Mouse (Mus musculus): ENCODE measurements around the gene Rbfox2. TPM values are rescaled to one million over a fixed set of nuclear protein-coding genes. Genes with fewer than 3 reads are reported as not detected.

Gene Rbfox2
- total RNA-seq, 4 experiments from 2014 or later = 200 to 279 (median 237) TPM

DNA sequence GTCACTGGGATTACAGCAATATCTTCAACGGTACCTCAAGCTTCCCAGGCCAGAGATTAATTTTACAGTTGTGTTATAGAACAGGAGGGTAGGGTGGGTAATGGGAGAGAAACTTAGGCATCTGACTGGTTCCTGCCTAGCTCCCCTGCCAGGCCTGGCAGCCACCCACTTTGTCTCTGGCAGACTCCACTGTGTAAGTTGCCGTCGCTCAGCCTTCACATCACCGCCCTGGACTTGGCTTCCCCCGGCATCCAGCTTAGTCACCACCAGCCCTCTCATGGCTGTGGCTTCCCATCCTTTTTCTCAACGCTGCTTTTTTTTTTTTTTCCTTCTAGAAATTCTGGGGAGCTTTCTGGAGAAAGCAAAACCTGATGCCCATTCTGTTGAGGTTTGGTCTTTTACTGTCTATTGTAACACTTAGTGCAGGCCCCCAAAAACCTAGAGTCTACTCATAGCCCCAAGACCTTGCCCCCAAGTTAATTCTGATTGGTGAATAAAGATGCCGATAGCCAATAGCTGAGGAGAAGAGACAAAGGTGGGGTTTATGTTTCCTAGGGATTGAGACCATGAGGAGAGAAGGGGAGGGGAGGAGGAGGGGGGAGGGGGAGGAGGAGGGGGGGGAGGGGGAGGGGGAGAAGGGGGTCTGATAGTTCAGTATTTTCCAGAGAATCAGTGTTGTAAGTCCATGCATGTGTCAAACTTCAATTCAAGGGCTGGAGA is 25.6 kb upstream of the Rbfox2 start:
- peak; percentile 54 to 66 for DNase-seq (ENCODE audit: low spot score in 2 of 2)

- DNase-seq (ENCODE audit: low spot score in 2 of 2) = no peak
These were observed 24.6 kb upstream of the Rbfox2 start for GRCm38 (mm10) chr15:77331444-77331843.

- no peak for DNase-seq (ENCODE audit: low spot score in 2 of 2)
These were observed 22.9 kb upstream of the Rbfox2 start for GRCm38 (mm10) chr15:77329681-77330180.

DNA sequence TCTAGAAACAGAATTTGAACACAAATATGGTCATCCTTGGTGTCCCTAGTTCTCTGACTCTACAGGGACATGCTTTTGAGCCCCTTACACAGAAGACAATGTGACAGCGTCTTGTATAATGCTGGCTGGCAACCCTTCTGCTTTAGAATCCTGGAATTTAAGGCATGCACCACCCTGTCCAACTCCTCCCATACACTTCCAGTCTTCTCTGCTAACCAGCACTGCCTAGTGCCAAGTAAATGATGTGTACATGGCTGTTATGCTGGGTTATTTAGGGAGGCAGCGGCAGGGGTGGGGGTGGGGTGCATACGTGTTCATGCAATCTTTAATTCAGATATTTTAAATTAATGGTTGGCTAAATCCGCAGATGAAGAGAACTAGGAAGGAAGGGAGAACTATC is 19.6 kb upstream of the Rbfox2 start:
- no peak for DNase-seq (ENCODE audit: low spot score in 2 of 2)

DNA sequence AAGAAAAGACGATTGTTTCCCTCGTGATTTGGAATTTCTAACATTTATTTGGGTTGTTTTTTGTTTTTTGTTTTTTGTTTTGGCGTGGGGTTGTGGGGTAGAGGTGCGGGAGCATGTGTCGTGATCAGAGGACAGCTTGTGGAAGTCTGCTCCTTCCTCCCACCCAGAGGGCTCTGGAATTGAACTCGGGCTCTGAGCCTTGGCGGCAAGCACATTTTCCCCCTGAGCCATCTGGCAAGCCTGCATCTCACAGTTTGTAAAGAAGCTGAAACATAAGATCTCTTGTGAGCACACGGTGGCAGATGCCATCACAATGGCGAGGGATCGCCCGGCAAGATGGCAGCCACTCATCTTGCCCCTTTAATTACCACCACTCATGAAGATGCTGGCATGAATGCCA is 17.6 kb upstream of the Rbfox2 start:
- DNase-seq (ENCODE audit: low spot score in 2 of 2) = peak in 1 of 2 experiments; percentile 12

DNA sequence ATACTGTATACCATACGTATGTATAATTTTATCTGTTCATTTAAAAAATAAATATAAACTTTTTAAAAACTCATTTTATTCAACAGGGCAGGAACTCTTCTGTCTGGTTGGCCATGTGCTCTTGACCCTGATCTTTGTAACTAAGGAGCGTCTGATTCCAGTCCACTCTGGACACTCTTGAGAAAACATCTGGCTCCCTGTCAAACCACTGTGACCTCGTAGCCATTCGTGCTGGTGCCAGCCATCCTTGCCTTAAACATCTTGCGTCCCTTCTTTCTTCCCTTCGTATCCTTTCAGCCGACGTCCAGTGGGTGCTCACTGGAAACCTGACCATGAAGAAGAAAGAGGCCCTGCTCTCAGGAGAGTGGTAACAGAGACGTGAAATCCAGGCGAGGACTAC is 16.4 kb upstream of the Rbfox2 start:
- no peak for DNase-seq (ENCODE audit: low spot score in 2 of 2)

- no peak for DNase-seq (ENCODE audit: low spot score in 2 of 2)
These were observed 6.9 kb upstream of the Rbfox2 start for GRCm38 (mm10) chr15:77313701-77314100.

DNA sequence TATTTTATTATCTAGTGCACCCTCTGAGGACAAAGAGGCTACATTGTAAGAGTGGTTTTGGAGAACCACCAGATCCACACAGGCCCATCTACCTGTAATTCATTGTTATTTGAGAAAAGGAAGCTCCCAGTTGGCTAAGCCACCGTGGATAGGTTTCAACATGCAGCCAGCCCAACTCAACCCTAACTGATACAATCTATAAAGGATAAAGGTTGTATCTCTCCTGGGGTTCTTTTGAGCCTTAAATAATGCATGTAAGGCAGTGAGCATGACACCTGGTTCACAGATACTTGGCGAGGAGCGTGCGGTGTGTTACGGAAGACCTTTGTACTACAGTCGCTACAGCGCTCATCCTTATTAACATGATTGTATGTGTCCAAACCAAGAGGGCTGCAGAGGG is 6.0 kb upstream of the Rbfox2 start:
- no peak for DNase-seq (ENCODE audit: low spot score in 2 of 2)

GRCm38 (mm10) chr15:77307767-77308495 is 1.1 kb upstream of the Rbfox2 start:
- no peak for DNase-seq (ENCODE audit: low spot score in 2 of 2)

GRCm38 (mm10) chr15:77305852-77306546 is 805 bp downstream of the Rbfox2 start:
- DNase-seq (ENCODE audit: low spot score in 2 of 2) = peak in 1 of 2 experiments; percentile 21

GRCm38 (mm10) chr15:77304960-77305359 is 1.8 kb downstream of the Rbfox2 start:
- no peak for DNase-seq (ENCODE audit: low spot score in 2 of 2)

- DNase-seq (ENCODE audit: low spot score in 2 of 2) = no peak
These were observed 5.7 kb downstream of the Rbfox2 start for GRCm38 (mm10) chr15:77301122-77301521.

DNA sequence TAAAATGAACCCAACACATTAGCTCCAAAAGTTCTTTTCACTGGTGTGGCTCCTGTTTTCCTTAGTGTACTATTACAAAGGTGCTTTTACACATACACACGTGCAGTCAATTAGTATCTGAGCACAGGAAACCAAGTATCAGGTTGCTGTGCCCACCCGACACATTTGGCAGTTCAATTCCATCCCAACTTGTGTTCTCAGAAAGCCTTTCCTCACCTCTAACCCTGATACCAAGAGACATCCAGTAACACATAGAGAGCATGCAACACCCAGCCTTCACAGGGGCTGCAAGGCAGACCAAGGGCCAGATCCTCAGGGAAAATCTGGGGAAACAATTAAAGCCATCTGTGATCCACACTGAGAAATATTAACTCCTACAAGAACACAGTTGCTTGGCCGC is 8.2 kb downstream of the Rbfox2 start:
- no peak for DNase-seq (ENCODE audit: low spot score in 2 of 2)

- no peak for DNase-seq (ENCODE audit: low spot score in 2 of 2)
These were observed 10.2 kb downstream of the Rbfox2 start for GRCm38 (mm10) chr15:77296635-77297034.

DNA sequence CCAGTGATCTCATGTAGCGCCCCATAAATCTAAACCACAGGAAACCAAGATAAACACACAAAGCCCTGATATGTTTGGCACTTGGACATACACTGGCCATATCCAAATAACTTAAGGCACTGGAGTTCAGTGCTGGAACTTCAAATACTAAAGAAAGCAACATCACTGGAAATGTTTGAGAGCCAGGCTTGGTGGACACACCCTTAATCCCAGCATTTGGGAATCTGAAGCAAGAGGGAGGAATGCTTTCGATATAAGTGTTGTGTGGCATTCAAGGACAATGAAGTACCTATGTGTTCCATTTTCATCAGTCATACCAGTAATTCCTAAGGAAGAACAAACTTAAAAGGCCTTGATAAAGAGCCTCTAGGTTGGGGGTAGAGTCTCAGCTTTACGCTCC is 13.3 kb downstream of the Rbfox2 start:
- DNase-seq (ENCODE audit: low spot score in 2 of 2) = no peak

DNA sequence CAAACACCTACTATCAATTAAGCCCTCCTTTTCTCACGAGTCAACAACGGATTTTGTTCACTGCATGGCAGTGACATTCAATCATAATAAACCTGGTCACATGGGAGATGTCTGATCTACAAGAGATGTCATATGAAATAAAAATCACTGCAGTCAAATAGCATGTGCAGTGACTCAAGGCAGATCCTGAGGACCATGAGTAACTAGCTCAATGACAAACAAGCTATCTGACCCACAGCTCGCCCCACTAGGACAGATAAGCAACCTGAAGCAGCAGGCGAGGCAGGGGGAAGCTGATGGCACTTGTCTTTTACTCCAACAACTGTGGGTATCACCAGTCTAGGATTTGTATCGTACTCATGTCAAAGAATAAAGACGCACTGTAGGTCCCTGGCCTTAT is 14.4 kb downstream of the Rbfox2 start:
- DNase-seq (ENCODE audit: low spot score in 2 of 2) = no peak

DNA sequence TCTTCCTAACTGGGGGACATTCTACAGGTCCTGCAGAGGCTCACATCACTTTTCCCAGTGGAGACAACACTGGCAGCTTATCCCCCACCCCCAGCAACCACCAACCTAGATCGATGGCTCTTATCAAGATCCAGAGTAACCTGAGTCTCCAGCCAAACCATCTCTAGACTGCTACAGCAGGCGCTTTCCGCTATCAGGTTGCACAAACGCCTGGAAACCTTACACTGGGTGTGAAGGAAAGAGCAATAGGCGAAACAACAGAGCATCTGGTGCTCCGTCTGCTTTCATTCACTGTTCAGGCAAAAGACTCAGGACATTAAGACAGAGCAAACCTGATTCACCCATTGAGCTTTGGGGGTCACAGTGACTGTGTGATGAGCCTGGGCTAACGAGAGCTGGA is 15.3 kb downstream of the Rbfox2 start:
- no peak for DNase-seq (ENCODE audit: low spot score in 2 of 2)

GRCm38 (mm10) chr15:77290352-77290751 is 16.5 kb downstream of the Rbfox2 start:
- DNase-seq (ENCODE audit: low spot score in 2 of 2) = no peak

DNA sequence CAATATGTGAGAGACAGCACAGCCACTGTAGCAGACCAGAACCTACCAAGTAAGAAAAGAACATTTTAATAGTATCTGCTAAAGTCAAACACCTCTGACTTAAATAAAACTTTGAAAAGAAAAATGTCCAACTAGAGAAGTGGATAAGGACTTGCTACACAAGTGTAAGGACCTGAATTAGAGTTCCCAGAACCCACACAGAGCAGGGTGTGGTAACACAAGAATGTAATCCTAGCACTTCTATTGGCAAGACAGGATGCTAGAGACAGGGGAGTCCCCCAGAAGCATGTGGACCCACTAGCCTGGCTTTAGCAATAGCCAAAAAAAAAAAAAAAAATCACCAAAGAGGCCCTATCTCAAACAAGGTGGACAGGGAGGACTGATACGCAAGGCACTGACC is 26.7 kb downstream of the Rbfox2 start:
- no peak for DNase-seq (ENCODE audit: low spot score in 2 of 2)

DNA sequence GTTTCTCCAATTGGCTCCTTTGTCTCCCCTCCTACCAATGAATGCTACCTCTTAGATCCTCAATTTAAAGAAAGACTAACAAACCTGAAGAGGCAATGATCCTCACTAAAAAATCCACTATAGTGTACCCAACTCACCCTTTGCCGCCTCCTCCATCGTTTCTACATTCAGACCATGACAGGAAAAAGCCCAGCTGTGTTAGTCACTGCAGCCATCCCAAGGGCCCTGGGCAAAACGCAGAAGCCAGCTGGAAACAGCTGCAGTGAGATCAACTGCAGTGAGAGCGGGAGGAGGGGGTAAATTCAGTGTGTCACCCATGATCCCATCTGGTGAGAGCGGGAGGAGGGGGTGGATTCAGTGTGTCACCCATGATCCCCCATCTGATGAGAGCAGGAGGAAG is 28.0 kb downstream of the Rbfox2 start:
- no peak for DNase-seq (ENCODE audit: low spot score in 2 of 2)

GRCm38 (mm10) chr15:77276838-77277725 is 29.7 kb downstream of the Rbfox2 start:
- DNase-seq (ENCODE audit: low spot score in 2 of 2) = no peak

Measured in layer of hippocampus, adult 8-10 months (tissue).